Mouse (Mus musculus) adrenal gland, adult 2 months (tissue): ENCODE measurements around the gene Sat2. TPM values are rescaled to one million over a fixed set of nuclear protein-coding genes. Genes with fewer than 3 reads are reported as not detected.
"Not testable (repeated sequence)": the region's sequence is repeated elsewhere in the genome, so short reads cannot be mapped to it uniquely, and the experiment has no call there.

Experiments
- DNase-seq: peaks from one replicate; pipeline ENCODE4 v3.0.0; 2021
- polyA plus RNA-seq: library from polyadenylated mRNA; depleted of rRNA; stranded (reverse); fragments of >200 nt; gene quantifications from 2 replicates; pipeline ENCODE4 v1.2.3, GENCODE M21; 2012
- total RNA-seq, 2 experiments: library from RNA; stranded (reverse); gene quantifications; 2 replicates each; pipeline ENCODE4 v1.2.3; 2021

Sat2 gene
- total and polyA plus RNA-seq, 3 experiments = 3.2 to 11.9 (median 6.1) TPM

GRCm38 (mm10) chr11:69600098-69600497 is 21.7 kb upstream of the Sat2 start:
- peak; percentile 54 for DNase-seq

DNA sequence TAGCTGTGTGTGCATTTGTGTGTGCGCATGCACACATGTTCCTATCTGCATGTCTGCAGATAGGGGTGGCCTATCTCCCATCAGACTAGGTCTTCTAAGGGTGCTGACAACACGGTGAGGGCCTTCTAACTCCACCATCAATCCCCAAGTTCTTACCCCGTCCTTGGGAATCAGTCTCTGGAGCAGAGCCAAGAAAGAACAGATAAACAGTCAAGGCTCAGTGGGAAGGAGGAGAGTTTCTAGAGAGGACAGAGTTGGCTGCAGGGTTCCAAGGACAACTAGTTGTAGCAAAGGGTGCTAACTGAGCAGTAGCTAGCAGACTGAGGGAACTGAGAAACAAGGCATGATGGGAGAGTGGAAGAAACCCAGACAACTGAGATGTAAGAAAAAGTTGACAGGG is 20.1 kb upstream of the Sat2 start:
- peak; percentile 55 for DNase-seq

DNA sequence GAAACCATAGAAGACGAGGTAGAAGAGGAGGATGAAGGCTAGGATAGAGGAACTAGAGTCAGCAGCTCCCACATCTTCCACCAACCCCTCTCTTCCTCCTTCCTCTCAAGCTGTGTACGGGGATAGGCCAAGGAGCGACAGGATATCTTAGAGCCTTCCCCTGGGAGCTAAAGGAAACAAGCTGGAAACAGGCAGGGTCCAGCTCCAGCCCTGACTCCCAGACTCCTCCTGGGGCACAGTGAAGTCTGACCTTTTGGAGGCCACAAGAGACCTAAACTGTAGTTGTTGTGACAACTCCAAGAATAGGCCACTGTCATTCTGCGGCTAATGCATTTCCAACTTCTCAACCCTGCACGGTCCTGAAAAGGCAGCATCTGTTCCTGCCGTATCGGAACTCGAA is 18.3 kb upstream of the Sat2 start:
- DNase-seq = no peak

DNA sequence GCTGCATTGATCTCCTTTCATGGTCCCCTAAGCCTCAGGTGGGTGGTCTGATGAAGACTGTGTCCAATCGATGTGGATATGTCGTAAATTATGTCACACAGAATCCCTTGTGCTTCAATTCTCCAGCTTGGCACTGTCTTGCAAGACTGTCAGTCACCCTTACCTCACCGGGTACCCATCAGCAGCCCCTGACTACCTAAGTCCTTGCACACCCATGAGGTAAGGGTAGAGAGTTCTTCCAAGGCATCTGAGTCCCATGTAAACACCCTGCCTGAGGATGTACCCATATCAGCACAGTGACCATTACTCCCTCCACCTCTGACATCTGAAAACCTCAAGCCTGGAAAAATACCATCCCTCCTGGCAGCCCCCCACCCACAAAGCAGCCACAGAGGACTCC is 17.5 kb upstream of the Sat2 start:
- no peak for DNase-seq

GRCm38 (mm10) chr11:69604795-69605664 is 16.8 kb upstream of the Sat2 start:
- peak; percentile 47 for DNase-seq

- DNase-seq = peak; percentile 80
These were observed 15.9 kb upstream of the Sat2 start, which contains the start of gene Atp1b2 for GRCm38 (mm10) chr11:69605726-69606490. Gene Atp1b2 (minus strand): TSS chr11:69605942.

DNA sequence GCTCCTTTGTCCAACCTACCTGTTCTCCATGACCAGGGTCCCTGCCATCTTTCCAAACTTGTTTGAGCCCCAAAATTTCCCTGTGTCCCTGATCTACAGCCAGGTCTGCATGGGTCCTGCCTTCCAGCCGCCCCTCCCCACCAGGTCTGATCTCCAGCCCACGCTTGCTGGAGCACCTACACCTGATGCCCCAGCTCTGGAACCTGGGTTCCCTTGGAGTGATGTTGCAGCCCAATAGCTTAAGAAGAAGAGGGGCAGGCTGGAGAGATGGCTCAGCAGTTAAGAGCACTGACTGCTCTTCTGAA is 15.4 kb upstream of the Sat2 start:
- DNase-seq = no peak

DNA sequence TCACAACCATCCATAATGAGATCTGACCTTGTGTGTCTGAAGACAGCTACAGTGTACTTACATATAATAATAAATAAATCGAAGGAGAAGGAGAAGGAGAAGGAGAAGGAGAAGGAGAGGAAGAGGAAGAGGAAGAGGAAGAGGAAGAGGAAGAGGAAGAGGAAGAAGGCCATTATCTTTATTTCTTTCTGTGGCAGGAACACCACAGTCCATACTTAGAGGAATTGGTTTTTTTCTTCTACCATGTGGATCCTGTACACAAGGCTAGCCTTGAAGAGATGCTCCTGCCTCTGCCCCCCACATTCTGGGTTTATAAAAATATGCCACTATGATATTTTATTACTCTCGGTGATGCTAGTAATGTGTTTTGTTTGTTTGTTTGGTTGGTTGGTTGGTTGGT is 15.0 kb upstream of the Sat2 start:
- DNase-seq = no peak

DNA sequence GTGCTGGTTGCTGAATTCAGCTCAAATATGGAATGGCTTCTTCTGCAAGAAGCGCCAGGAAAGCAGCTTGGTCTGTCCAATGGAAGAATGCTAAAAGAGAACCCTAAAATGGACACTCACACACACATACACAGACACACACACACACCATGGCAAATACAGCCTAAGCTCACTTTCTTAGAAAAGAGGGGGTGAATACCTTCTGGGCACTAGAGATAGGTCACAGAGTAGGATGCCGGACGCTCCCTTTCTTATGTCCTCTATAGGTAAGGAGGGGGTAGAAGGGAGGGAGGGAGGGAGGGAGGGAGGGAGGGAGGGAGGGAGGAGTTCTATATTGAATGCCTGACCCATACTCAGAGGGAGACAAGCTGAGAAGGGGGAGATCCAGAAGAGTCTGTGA is 13.3 kb upstream of the Sat2 start:
- DNase-seq = no peak

DNA sequence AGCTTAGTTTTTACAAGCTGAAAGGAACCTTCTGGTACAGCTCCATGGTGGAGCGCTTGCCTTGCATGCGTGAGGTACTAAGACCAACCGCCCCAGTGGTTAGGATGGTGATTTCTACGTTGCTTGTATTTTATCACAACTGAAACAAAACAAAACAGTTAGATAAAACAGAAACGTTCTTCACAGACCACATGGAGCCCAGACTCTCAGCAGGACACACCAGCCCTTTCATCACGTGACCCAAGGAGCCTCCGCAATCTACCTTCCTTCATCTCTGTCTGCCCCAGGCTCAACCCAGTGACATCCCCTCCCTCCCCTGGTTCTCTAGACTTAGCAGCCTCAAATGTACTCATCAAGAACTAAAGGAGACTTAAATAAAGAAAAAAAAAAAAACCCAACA is 12.4 kb upstream of the Sat2 start:
- DNase-seq = no peak

- no peak for DNase-seq
These were observed 10.9 kb upstream of the Sat2 start for GRCm38 (mm10) chr11:69610899-69611298.

- peak; percentile 89 for DNase-seq
These were observed 8.1 kb upstream of the Sat2 start for GRCm38 (mm10) chr11:69613553-69614256.

- DNase-seq = not testable (repeated sequence)
These were observed 7.6 kb upstream of the Sat2 start for GRCm38 (mm10) chr11:69614257-69614588.

GRCm38 (mm10) chr11:69616781-69617180 is 5.0 kb upstream of the Sat2 start:
- no peak for DNase-seq

- no peak for DNase-seq
These were observed 4.0 kb upstream of the Sat2 start, which contains the start of gene Shbg for GRCm38 (mm10) chr11:69617805-69618204. Gene Shbg (minus strand): TSS chr11:69617905.

- DNase-seq = no peak
These were observed 1.3 kb upstream of the Sat2 start for GRCm38 (mm10) chr11:69620394-69621081.

GRCm38 (mm10) chr11:69622406-69622805 is 582 bp downstream of the Sat2 start:
- DNase-seq = no peak

DNA sequence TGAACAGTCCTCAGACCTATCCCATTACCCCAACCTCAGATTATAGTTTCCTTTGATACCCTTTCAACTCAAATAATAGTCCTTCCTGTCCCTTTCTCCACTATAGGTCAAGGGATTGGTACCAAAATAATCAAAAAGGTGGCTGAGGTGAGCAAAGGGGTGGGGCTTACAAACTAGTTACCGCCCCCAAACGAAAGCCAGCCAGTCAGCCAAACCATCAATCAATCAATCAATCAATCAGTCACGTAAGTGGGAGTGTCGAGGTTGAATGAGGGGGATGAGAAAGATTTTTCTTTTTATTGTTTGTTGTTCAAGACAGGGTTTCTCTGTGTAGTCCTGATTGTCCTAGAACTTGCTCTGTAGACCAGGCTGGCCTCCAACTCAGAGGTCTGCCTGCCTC is 1.2 kb downstream of the Sat2 start:
- no peak for DNase-seq

DNA sequence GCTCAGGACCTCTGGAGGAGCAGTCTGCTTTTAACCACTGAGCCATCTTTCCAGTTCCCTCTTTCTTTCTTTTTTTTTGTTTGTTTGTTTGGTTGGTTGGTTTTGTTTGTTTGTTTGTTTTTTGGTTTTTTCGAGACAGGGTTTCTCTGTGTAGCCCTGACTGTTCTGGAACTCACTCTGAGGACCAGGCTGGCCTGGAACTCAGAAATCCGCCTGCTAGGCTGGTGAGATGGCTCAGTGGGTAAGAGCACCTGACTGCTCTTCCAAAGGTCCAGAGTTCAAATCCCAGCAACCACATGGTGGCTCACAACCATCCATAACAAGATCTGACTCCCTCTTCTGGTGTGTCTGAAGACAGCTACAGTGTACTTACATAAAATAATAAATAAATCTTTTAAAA is 2.5 kb downstream of the Sat2 start:
- not testable (repeated sequence) for DNase-seq

DNA sequence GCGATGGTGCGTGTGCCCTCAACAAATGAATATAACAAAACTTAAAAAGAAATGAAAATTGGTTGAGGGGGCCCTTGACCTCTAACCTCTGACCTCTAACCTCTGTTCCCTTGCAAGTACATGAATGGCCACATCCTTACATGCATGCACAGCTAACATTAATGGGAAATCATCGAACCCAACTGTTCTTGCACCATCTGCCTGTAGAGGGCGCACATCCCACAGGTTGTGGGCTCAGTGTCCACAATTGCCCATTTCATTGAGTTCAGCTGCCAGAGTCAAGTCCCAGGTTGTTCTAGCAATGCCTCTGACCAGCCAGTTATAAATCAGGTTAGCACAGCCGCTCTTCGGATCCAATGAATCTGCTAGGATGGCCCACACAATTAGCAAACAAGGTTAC is 6.5 kb downstream of the Sat2 start:
- DNase-seq = peak; percentile 79

DNA sequence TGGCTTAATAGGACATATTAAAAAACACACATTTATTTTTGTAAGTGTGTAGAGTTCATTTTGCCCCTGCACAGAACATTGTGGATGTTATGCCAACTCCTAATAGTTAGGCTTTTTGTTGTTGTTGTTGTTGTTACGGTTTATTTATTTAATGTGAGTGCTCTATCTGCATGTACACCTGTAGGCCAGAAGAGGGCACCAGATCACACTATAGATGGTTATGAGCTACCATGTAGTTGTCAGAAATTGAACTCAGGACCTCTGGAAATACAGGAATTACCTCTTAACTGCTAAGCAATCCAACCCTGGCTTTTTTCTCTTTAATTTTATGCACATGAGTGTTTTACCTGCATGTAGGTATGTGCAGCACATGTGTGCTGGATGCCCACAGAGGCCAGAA is 8.0 kb downstream of the Sat2 start:
- DNase-seq = no peak
